Mouse (Mus musculus) ES-Bruce4 (cell line): ENCODE data around the gene Plekha7.

Experiments used
- CTCF ChIP-seq: IDR thresholded peaks from one replicate; pipeline ENCODE4 v1.8.1; 2011; ENCODE audit warnings: low read depth, low read length
- EP300 ChIP-seq: IDR thresholded peaks from 2 replicates; pipeline ENCODE4 v1.6.1; 2011; ENCODE audit warnings: low read depth, low read length; ENCODE audit not compliant: insufficient read depth

GRCm38 (mm10) chr7:116147114-116147513 lies 161.1 kb downstream of the Plekha7 start:
- TF ChIP-seq CTCF (no peak), EP300 (no peak)
